Mouse (Mus musculus): ENCODE data around the gene Ddx54.

GRCm38 (mm10) chr5:120579898-120580626 lies 32.5 kb upstream of the Ddx54 start:
- no peak for TF ChIP-seq CTCF (IDR thresholded peaks at IDR 0.05; ENCODE audit: extremely low read depth, insufficient read length, insufficient replicate concordance, low read depth, low read length)
- no peak for TF ChIP-seq POLR2A (IDR thresholded peaks at IDR 0.05; ENCODE audit: low read depth, low read length)

Measured in small intestine, adult 2 months (tissue).